Mouse (Mus musculus): ENCODE measurements around the gene 4933403O08Rik. TPM values are rescaled to one million over a fixed set of nuclear protein-coding genes. Genes with fewer than 3 reads are reported as not detected.

The 4933403O08Rik gene
- not detected in 2 replicates for polyA plus RNA-seq (2014; fragmentation: Nextera tagmentation; extraction: Ambion mirVana)

- H3K27ac ChIP-seq (ENCODE audit: low read depth): no peak within 1 kb of the TSS
- H3K9me3 ChIP-seq (ENCODE audit: low read depth, low read length): no peaks in the 10 kb centered on the region
- 82% methylated on average over 3 of the region's 3 CpGs for WGBS
- H3K27me3 ChIP-seq (ENCODE audit: insufficient read depth, low read length): no peaks in the 10 kb centered on the region
- no peak for TF ChIP-seq CTCF (IDR thresholded peaks at IDR 0.05; ENCODE audit: low read depth)
- ATAC-seq (ENCODE audit: insufficient read depth) (no peak), DNase-seq (no peak)
- no peaks in the 10 kb centered on the region for H3K36me3 ChIP-seq (ENCODE audit: insufficient read depth)
- H3K4me2 ChIP-seq: no peak within 1 kb of the TSS
- H3K4me1 ChIP-seq (ENCODE audit: insufficient read depth): no peaks in the 10 kb centered on the region
- no peak within 1 kb of the TSS for H3K4me3 ChIP-seq (ENCODE audit: low read depth, low read length)
- H3K9ac ChIP-seq: no peak within 1 kb of the TSS
Observed at GRCm38 (mm10) chrX:112238749-112239148, at the start of gene 4933403O08Rik. Gene 4933403O08Rik, plus strand, starts transcription at chrX:112239049.

- Histone ChIP-seq H3K4me3 (ENCODE audit: low read depth, low read length) (no peak overlapping the region), H3K4me2 (no peak overlapping the region), H3K4me1 (ENCODE audit: insufficient read depth) (no peaks in the 10 kb centered on the region), H3K27ac (ENCODE audit: low read depth) (no peak overlapping the region), H3K27me3 (ENCODE audit: insufficient read depth, low read length) (no peaks in the 10 kb centered on the region), H3K9me3 (ENCODE audit: low read depth, low read length) (no peaks in the 10 kb centered on the region), H3K9ac (no peak overlapping the region), H3K36me3 (ENCODE audit: insufficient read depth) (no peaks in the 10 kb centered on the region)
- no peak for TF ChIP-seq CTCF (IDR thresholded peaks at IDR 0.05; ENCODE audit: low read depth)
- ATAC-seq (ENCODE audit: insufficient read depth): no peak
- WGBS: 74% methylated on average over 1 of the region's 1 CpGs
- no peak for DNase-seq
Observed at GRCm38 (mm10) chrX:112242916-112243315, 4.1 kb downstream of the 4933403O08Rik start.

GRCm38 (mm10) chrX:112255513-112255912 lies 16.7 kb downstream of the 4933403O08Rik start:
- Histone ChIP-seq H3K9ac (no peak overlapping the region), H3K4me2 (no peak overlapping the region), H3K36me3 (ENCODE audit: insufficient read depth) (no peaks in the 10 kb centered on the region), H3K27ac (ENCODE audit: low read depth) (no peak overlapping the region), H3K9me3 (ENCODE audit: low read depth, low read length) (no peaks in the 10 kb centered on the region), H3K4me1 (ENCODE audit: insufficient read depth) (no peaks in the 10 kb centered on the region), H3K4me3 (ENCODE audit: low read depth, low read length) (no peak overlapping the region), H3K27me3 (ENCODE audit: insufficient read depth, low read length) (no peaks in the 10 kb centered on the region)
- TF ChIP-seq CTCF (IDR thresholded peaks at IDR 0.05; ENCODE audit: low read depth): no peak
- WGBS: 68% methylated on average over 2 of the region's 2 CpGs
- ATAC-seq (ENCODE audit: insufficient read depth) (no peak), DNase-seq (no peak)

- ATAC-seq (ENCODE audit: insufficient read depth): no peak
- Histone ChIP-seq H3K4me2 (no peak overlapping the region), H3K27me3 (ENCODE audit: insufficient read depth, low read length) (no peaks in the 10 kb centered on the region), H3K9ac (no peak overlapping the region), H3K4me1 (ENCODE audit: insufficient read depth) (no peaks in the 10 kb centered on the region), H3K9me3 (ENCODE audit: low read depth, low read length) (no peaks in the 10 kb centered on the region), H3K27ac (ENCODE audit: low read depth) (no peak overlapping the region), H3K36me3 (ENCODE audit: insufficient read depth) (no peaks in the 10 kb centered on the region), H3K4me3 (ENCODE audit: low read depth, low read length) (no peak overlapping the region)
- 74% methylated on average over 1 of the region's 1 CpGs for WGBS
- TF ChIP-seq CTCF (IDR thresholded peaks at IDR 0.05; ENCODE audit: low read depth): no peak
- DNase-seq: no peak
Observed at GRCm38 (mm10) chrX:112273550-112273949, 34.7 kb downstream of the 4933403O08Rik start.

Other genes starting within 250 kb of the 4933403O08Rik start
- gene Tex16, start 228.0 kb upstream of the 4933403O08Rik start, polyA plus RNA-seq (2014; fragmentation: Nextera tagmentation; extraction: Ambion mirVana): 0.38 and 0.42 TPM in 2 replicates
- 50.3 and 54.1 TPM in 2 replicates for gene Apool, start 72.3 kb downstream of the 4933403O08Rik start, polyA plus RNA-seq (2014; fragmentation: Nextera tagmentation; extraction: Ambion mirVana)
- not detected in 2 replicates for gene Satl1, start 167.7 kb downstream of the 4933403O08Rik start, polyA plus RNA-seq (2014; fragmentation: Nextera tagmentation; extraction: Ambion mirVana)

Data from lung, embryonic 14.5 days (tissue).